In genomic region chr10:86908562-86908961, GRCm38 (mm10) we compare ENCODE assay signal across 26 mouse cellular contexts.
DNase-seq lines count a peak whose midpoint lies in the region; TF ChIP-seq lines count a peak whose summit lies in the region.
"Had no signal": no experiment of that assay in that cellular context is flagged by ENCODE, and none has a peak within 500 bp of the region (broad histone marks: within the 10 kb centered on the region; RNA-seq: fewer than 3 reads in every experiment).

No protein-coding gene starts in this region.

- H3K4me3 ChIP-seq in E14TG2a.4 (replicated peaks; ENCODE audit: low read length), result peak overlapping the region; percentile 41
- H3K4me3 ChIP-seq in ES-E14 (ENCODE audit: insufficient read depth in 1 of 2, low read depth in 1 of 2, low read length in 2 of 2, poor library complexity in 1 of 2, severe bottlenecking in 1 of 2), result peak overlapping the region in 1 of 2 experiments; percentile 43; a peak in 1 of 4 replicates
- H3K4me3 ChIP-seq: forebrain, embryonic 10.5 days; gastrocnemius, adult 2 months; heart, embryonic 13.5 days; hindbrain, embryonic 10.5 days; hindbrain, embryonic 13.5 days; intestine, embryonic 15.5 days had no signal

- TF ChIP-seq CTCF in E14TG2a.4 (conservative IDR thresholded peaks at IDR 0.05; ENCODE audit: low read length), result no peak

- intact Hi-C loops in heart, postnatal 14 days (cut with DNase I), result no loop called here

- H3K27ac ChIP-seq in ES-E14 (ENCODE audit: insufficient read depth, low read depth, low read length, poor library complexity, severe bottlenecking), result no peak overlapping the region
- H3K27ac ChIP-seq: forebrain, embryonic 10.5 days; gastrocnemius, adult 2 months; heart, embryonic 13.5 days; hindbrain, embryonic 10.5 days; hindbrain, embryonic 13.5 days; intestine, embryonic 15.5 days had no signal

- peaks cover 21% of the 10 kb centered on the region for H3K9me3 ChIP-seq in E14TG2a.4 (ENCODE audit: low read length)
- H3K9me3 ChIP-seq in ES-E14 (ENCODE audit: control insufficient read depth, insufficient read depth, low read depth, low read length), result no peaks in the 10 kb centered on the region
- H3K9me3 ChIP-seq: forebrain, embryonic 10.5 days; heart, embryonic 13.5 days; hindbrain, embryonic 13.5 days; intestine, embryonic 15.5 days had no signal

- no peaks in the 10 kb centered on the region for H3K4me1 ChIP-seq in E14TG2a.4 (replicated peaks; ENCODE audit: low read depth, low read length)
- no peaks in the 10 kb centered on the region for H3K4me1 ChIP-seq in ES-E14 (ENCODE audit: control insufficient read depth in 2 of 2, insufficient read depth in 2 of 2, low read length in 2 of 2, poor library complexity in 1 of 2)
- H3K4me1 ChIP-seq: forebrain, embryonic 10.5 days; heart, embryonic 13.5 days; hindbrain, embryonic 10.5 days; hindbrain, embryonic 13.5 days; intestine, embryonic 15.5 days had no signal

- peak; percentile 82 for DNase-seq in heart, adult 11 months
- no peak for DNase-seq in heart, postnatal 14 days
- peak; percentile 27 for DNase-seq in ES-E14 (ENCODE audit: low read depth, low spot score)
- peak; percentile 67 for DNase-seq in ZHBTc4 (ENCODE audit: low read depth, low spot score)
- no peak for DNase-seq in spleen, postnatal 36 days (ENCODE audit: low spot score in 2 of 2)
- DNase-seq in cerebellum, postnatal 4 days (ENCODE audit: low spot score in 2 of 2), result no peak
- DNase-seq: adrenal gland, postnatal 10 days; adrenal gland, postnatal 36 days; B cell, adult 2 months; cerebellum, adult 18-20 months; cerebellum, adult 9-10 months; cerebellum, postnatal 14 days; forebrain, postnatal 0 days; gastrocnemius, adult 2 months; gastrocnemius, postnatal 14 days; heart, adult 18-20 months; heart, postnatal 36 days; kidney, adult 11 months had no signal

- H3K27me3 ChIP-seq in E14TG2a.4 (ENCODE audit: insufficient read depth, low read length), result peaks cover 36% of the 10 kb centered on the region
- H3K27me3 ChIP-seq: CH12.LX; heart, embryonic 13.5 days; hindbrain, embryonic 13.5 days; intestine, embryonic 15.5 days had no signal

- no peak overlapping the region for H3K9ac ChIP-seq in ES-E14 (ENCODE audit: insufficient read depth, low read depth, low read length, poor library complexity, severe bottlenecking)
- H3K9ac ChIP-seq: forebrain, postnatal 0 days; heart, embryonic 13.5 days; hindbrain, embryonic 13.5 days; intestine, embryonic 15.5 days had no signal

- in situ Hi-C loops in ES-E14 (cut with MboI; ENCODE audit: low sequenced_read_pairs in 2 of 2, unreplicated experiment in 2 of 2), result no loop called here

- H3K36me3 ChIP-seq in E14TG2a.4 (ENCODE audit: insufficient read depth, low read length) (no peaks in the 10 kb centered on the region), ES-E14 (ENCODE audit: control insufficient read depth, insufficient read depth, low read length, poor library complexity, severe bottlenecking) (no peaks in the 10 kb centered on the region)
- H3K36me3 ChIP-seq: forebrain, embryonic 10.5 days; G1E; heart, embryonic 13.5 days; hindbrain, embryonic 10.5 days; hindbrain, embryonic 13.5 days; intestine, embryonic 15.5 days had no signal

TF ChIP-seq in ES-E14, 5 proteins besides CTCF, POLR2A, EP300 and RAD21:
- no peak for TF ChIP-seq MAFK (IDR thresholded peaks at IDR 0.05; ENCODE audit: insufficient read depth, low read depth, low read length)
- TF ChIP-seq ZNF384 (IDR thresholded peaks at IDR 0.05; ENCODE audit: low read depth, low read length), result no peak
- no peak for TF ChIP-seq HCFC1 (IDR thresholded peaks at IDR 0.05; ENCODE audit: borderline replicate concordance, insufficient read depth, low read length)
- no peak for TF ChIP-seq ZC3H11A (IDR thresholded peaks at IDR 0.05; ENCODE audit: borderline replicate concordance, low read depth, low read length)
- TF ChIP-seq CHD2 (IDR thresholded peaks at IDR 0.05; ENCODE audit: low read depth, low read length), result no peak

Comparison
In these comparisons a context has a peak if more than half of its experiments do, and no peak if none do; other contexts are left out.
1. DNase-seq: peak in heart, adult 11 months (single experiment), ES-E14 (single experiment) and ZHBTc4 (single experiment); none in heart, postnatal 14 days (0 of 2), spleen, postnatal 36 days (0 of 2) and cerebellum, postnatal 4 days (0 of 2).